Mouse (Mus musculus): ENCODE data around the gene Slco1b2.

DNA sequence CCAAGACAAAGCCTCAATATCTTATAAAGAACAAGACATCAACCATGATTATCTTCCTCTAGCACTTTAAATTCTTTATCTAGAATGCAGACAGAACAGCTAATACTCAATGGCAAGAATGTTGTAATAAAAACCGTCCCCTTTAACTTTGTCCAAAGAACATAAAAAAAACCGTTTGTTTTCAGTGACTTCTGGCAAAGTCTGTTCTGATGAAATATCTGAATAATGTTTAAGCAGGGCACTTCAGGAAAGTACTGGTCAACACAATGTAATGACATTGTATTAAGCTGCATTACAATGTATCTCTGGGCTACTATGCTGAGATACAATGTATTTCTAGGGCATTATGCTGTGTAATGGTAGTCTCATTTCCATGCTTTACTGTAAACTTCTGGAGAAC is 5.9 kb downstream of the Slco1b2 start:
- TF ChIP-seq CTCF (IDR thresholded peaks at IDR 0.05; ENCODE audit: low read depth, low read length) (no peak), POLR2A (IDR thresholded peaks at IDR 0.05; ENCODE audit: borderline replicate concordance, low read depth, low read length) (no peak)

All from bone marrow macrophage, adult 2 months (primary cell).